Mouse (Mus musculus) spleen, adult 18-20 months (tissue): ENCODE data around the gene Arl9.
"Not testable (repeated sequence)": the region's sequence is repeated elsewhere in the genome, so short reads cannot be mapped to it uniquely, and the experiment has no call there.

Experiments used
- DNase-seq, 2 experiments: peaks; one replicate each; pipeline ENCODE4 v3.0.0; 2022; ENCODE audit warnings: mixed read lengths in 2 of 2

The Arl9 gene

DNA sequence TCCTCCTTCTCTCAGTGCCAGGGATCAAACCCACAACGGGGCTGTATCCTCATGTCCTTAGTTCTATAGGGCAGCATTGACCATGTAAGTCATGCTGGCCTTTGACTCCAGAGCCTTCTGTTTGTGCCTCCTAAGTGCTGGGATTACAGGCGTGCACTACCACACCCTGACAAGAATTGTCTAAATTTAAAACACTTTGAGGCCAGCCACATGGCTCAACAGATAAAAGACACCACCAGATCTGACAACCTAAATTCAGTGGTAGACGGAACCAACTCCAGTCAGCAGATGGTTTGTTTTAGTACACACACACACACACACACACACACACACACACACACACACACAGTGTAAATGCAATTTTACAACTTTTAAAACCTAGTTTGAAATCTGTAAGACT is 24.2 kb downstream of the Arl9 start:
- DNase-seq, result no peak

DNA sequence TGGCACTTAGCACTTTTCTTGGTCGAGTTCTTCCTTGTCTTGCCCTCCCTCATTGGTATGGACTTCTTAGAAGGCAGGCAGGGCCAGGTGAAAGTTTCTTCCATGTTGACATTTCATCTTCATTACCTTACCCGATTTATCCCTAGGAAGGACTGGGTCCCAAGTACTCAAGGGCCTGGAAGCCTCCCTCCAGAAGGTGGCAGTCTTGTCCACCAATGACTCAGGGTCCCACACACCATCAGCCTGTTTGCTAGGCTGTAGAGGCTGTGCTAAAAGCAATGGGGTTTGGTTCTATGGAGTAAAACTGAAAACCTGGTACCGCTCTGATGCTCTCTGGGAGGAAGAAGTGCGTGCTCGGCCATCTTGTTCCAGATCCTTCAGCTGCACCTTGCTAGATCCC is 25.9 kb downstream of the Arl9 start:
- DNase-seq, result peak in 1 of 2 experiments; percentile 41

DNA sequence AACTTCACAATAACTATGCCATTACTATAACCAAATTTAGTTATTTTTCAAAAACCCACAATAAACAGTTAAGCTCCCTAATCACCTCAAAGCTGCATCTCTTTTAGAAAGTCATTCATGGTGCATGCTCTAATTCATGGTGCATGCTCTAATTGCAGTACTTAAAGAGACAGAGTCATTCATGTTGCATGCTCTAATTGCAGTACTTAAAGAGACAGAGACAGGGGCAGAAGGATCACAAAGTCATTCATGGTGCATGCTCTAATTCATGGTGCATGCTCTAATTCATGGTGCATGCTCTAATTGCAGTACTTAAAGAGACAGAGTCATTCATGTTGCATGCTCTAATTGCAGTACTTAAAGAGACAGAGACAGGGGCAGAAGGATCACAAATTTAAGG is 31.2 kb downstream of the Arl9 start:
- not testable (repeated sequence) for DNase-seq

DNA sequence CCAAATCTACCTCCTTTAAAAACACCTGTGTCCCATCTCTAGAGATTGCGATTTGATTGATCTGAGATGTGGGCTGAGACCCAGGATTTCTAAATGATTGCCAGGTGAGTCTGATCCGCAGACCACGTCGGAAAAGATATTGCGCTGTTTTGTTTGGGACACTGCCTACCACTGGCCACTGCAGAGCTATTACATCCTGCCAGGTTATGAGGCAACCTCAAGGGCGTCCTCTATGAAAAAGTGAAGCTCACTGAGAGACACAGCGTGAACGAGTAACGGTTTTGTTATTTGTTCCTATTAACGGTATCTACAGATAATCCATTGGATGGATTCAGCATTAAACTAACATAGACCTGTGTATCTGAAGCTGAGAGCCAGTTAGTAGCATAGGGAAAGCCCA is 34.6 kb downstream of the Arl9 start:
- no peak for DNase-seq

DNA sequence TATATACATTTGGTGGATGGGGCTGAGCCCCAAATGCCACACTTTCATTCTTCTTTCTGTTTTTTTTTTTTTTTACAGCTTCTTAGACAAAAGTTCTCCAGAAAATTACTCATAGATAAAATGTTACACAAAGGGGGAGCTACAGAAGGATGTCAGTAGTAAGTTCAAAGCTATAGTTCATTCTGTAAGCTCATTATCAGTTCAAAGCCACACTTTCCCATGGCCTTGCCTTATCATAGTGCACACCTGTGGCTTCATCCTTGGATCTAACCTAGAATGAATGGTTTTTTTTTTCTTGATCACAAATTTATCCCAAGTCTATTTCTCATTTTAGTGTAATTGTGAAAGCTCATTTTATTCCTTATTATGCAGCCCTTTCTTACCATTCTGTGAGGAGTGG is 35.5 kb downstream of the Arl9 start:
- DNase-seq, result no peak

DNA sequence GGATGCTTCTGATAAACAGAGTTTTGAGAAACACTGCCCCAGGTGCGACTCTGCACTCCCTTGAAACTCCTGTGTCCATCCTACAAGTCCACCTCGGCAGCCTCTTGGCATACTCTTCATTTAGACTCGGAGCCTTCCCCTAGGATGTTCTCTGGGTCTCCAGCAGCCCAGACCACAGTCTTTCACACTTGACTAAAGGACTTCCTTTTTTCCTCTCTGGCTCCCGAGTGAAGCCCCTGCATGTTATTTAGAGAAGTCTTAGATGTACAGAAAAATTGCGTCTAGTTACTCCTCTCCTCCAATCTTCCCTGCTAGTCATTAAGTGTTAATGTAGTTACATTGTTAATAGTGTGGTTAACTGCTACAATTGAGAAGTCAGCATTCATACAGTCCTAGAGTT is 40.5 kb downstream of the Arl9 start:
- no peak for DNase-seq

DNA sequence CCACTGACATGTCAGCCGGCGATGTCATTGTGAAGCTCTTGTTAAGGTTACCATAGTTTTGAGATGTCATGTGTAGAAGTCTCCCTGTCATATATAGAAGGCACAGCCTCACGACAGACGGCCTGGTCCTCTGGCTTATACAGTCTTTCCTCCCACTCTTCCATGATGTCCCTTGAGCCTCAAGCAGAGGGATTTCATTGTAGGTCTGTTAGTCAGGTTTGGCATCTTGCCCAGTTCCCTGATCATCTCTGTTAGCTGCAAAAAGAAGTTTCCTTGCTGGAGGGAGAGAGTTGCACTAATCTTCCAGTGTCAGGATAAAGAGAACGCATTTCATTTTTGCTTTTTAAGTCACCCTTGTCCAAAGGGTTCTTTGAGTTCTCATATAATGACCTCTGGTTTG is 48.8 kb downstream of the Arl9 start:
- no peak for DNase-seq

DNA sequence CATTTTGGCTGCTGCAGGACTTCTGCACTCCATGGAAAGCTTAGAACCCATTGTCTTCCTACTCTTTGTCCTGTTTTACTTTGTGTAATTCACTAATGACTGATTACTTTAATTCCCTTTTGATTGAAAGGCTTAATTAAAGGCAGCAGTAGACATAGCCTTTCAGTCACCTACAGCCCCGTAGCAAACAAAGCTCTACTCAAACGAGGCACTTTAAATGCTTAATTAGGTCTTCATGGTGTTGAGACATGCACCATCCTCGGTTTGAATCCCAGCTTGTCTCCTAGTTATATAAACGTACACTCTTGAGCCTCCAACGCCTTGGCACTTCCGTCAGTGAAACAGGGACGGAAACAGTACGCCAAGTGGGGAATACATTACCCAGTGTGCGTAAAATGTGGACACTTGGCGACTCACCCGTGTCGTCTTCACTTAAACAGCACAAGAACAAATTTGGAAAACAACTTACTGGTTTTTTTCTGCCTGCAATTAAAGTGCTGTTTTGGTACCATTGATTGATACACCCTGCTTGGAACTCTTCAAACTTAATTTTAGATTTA is 53.1 kb downstream of the Arl9 start:
- no peak for DNase-seq
